11 mouse cellular contexts compared by ENCODE assay signal in genomic region chrX:136032799-136033763, GRCm38 (mm10). TPM values are rescaled to one million over a fixed set of nuclear protein-coding genes. Genes with fewer than 3 reads are reported as not detected.
DNase-seq lines count a peak whose midpoint lies in the region; ATAC-seq lines count a peak whose summit lies in the region.
"Not testable (repeated sequence)": the region's sequence is repeated elsewhere in the genome, so short reads cannot be mapped to it uniquely, and the experiment has no call there.
"Had no signal": no experiment of that assay in that cellular context is flagged by ENCODE, and none has a peak within 500 bp of the region (broad histone marks: within the 10 kb centered on the region; RNA-seq: fewer than 3 reads in every experiment).

Gene Arxes1, plus strand, starts transcription at chrX:136033367.

- DNase-seq in intestine, embryonic 14.5 days (ENCODE audit: low spot score): not testable (repeated sequence)
- DNase-seq in left cerebral cortex, adult 18-20 months (ENCODE audit: low spot score in 2 of 2): peak; percentile 1 to 21
- peak; percentile 5 for DNase-seq in urinary bladder, postnatal 25 days (ENCODE audit: low spot score)

- H3K9ac ChIP-seq in embryonic facial prominence, embryonic 13.5 days; intestine, embryonic 14.5 days (ENCODE audit: low read length); lung, embryonic 15.5 days; neural tube, embryonic 14.5 days (replicated peaks; ENCODE audit: low read depth, low read length): not testable (repeated sequence)

- H3K27ac ChIP-seq in brown adipose tissue, adult 24 weeks (replicated peaks; ENCODE audit: low read depth, low read length); embryonic facial prominence, embryonic 13.5 days; intestine, embryonic 14.5 days (ENCODE audit: low read depth); lung, embryonic 15.5 days; neural tube, embryonic 14.5 days (ENCODE audit: low read depth, low read length): not testable (repeated sequence)

- ATAC-seq in embryonic facial prominence, embryonic 13.5 days (ENCODE audit: insufficient number of reproducible peaks, insufficient read depth, low FRiP score, low TSS enrichment, low read depth): peak; percentile 89
- peak; percentile 59 for ATAC-seq in granulocyte monocyte progenitor cell, adult 5-6 weeks (replicated peaks; ENCODE audit: poor library complexity, severe bottlenecking)
- ATAC-seq in intestine, embryonic 14.5 days (replicated peaks; ENCODE audit: low FRiP score, low TSS enrichment, low read depth): peak; percentile 92
- peak; percentile 97 for ATAC-seq in lung, embryonic 15.5 days (ENCODE audit: borderline replicate concordance, extremely low read depth, low FRiP score, low TSS enrichment)
- ATAC-seq in neural tube, embryonic 14.5 days (ENCODE audit: low read depth): peak; percentile 96

- H3K9me3 ChIP-seq in embryonic facial prominence, embryonic 13.5 days; intestine, embryonic 14.5 days (ENCODE audit: control insufficient read depth, low read length); lung, embryonic 15.5 days; neural tube, embryonic 14.5 days (ENCODE audit: control insufficient read depth, low read length): not testable (repeated sequence)

- H3K36me3 ChIP-seq in embryonic facial prominence, embryonic 13.5 days; intestine, embryonic 14.5 days (ENCODE audit: control insufficient read depth, insufficient read depth, low read length); lung, embryonic 15.5 days; neural tube, embryonic 14.5 days (ENCODE audit: control insufficient read depth, insufficient read depth, low read length): not testable (repeated sequence)

- peak within 1 kb of the TSS; percentile 42 for H3K4me3 ChIP-seq in brown adipose tissue, adult 24 weeks (ENCODE audit: insufficient read depth, low read depth, low read length)
- peak within 1 kb of the TSS; percentile 29 for H3K4me3 ChIP-seq in embryonic facial prominence, embryonic 13.5 days
- H3K4me3 ChIP-seq in intestine, embryonic 14.5 days (ENCODE audit: low read depth, low read length): peak within 1 kb of the TSS; percentile 23
- peak within 1 kb of the TSS; percentile 20; the same call in 1 of the 2 replicates for H3K4me3 ChIP-seq in lung, embryonic 15.5 days
- H3K4me3 ChIP-seq in neural tube, embryonic 14.5 days (ENCODE audit: low read depth, low read length): peak within 1 kb of the TSS; percentile 26

- not testable (repeated sequence) for H3K4me1 ChIP-seq in brown adipose tissue, adult 24 weeks (ENCODE audit: control insufficient read depth, insufficient read depth, insufficient read length, low read length); embryonic facial prominence, embryonic 13.5 days; intestine, embryonic 14.5 days (replicated peaks; ENCODE audit: control insufficient read depth, insufficient read depth, low read length); lung, embryonic 15.5 days; neural tube, embryonic 14.5 days (ENCODE audit: control insufficient read depth, insufficient read depth, low read length)

- peaks cover 11% of the 10 kb centered on the region for H3K27me3 ChIP-seq in embryonic facial prominence, embryonic 13.5 days
- not testable (repeated sequence) for H3K27me3 ChIP-seq in intestine, embryonic 14.5 days (replicated peaks; ENCODE audit: control insufficient read depth, insufficient read depth, low read length); lung, embryonic 15.5 days; neural tube, embryonic 14.5 days (ENCODE audit: control insufficient read depth, insufficient read depth, low read length)

- H3K4me2 ChIP-seq in embryonic facial prominence, embryonic 13.5 days: peak within 1 kb of the TSS; percentile 54
- H3K4me2 ChIP-seq in intestine, embryonic 14.5 days (ENCODE audit: low read length): peak within 1 kb of the TSS; percentile 46
- H3K4me2 ChIP-seq in lung, embryonic 15.5 days: peak within 1 kb of the TSS; percentile 37
- peak within 1 kb of the TSS; percentile 46 for H3K4me2 ChIP-seq in neural tube, embryonic 14.5 days (ENCODE audit: low read depth, low read length)

- WGBS in embryonic facial prominence, embryonic 13.5 days: 26% methylated on average over 18 of the region's 49 CpGs
- 19% methylated on average over 10 of the region's 49 CpGs for WGBS in intestine, embryonic 14.5 days
- 14% methylated on average over 20 of the region's 49 CpGs for WGBS in lung, embryonic 15.5 days
- WGBS in neural tube, embryonic 14.5 days: 38% methylated on average over 3 of the region's 49 CpGs

RNA-seq across cellular contexts. Expression of gene Arxes1, which starts in this region (rescaled TPM):
- 24.0 and 26.8 TPM in 2 replicates for polyA plus RNA-seq in brown adipose tissue, adult 24 weeks (2012; ENCODE audit: insufficient read depth, insufficient read length, missing spikeins)
- 41.0 and 44.1 TPM in 2 replicates for polyA plus RNA-seq in embryonic facial prominence, embryonic 13.5 days (2015; fragmentation: Nextera tagmentation; extraction: Ambion mirVana)
- total RNA-seq in granulocyte monocyte progenitor cell, adult 5-6 weeks (2014; fragmentation: Nextera tagmentation): not detected in 2 replicates
- total RNA-seq in granulocyte monocyte progenitor cell, adult 5-6 weeks (2017): not detected in 2 replicates
- 35.9 and 40.5 TPM in 2 replicates for polyA plus RNA-seq in intestine, embryonic 14.5 days (2014; fragmentation: Nextera tagmentation; extraction: Ambion mirVana)
- 10 to 100 TPM; 29.7 to 34.2 TPM for total RNA-seq in left cerebral cortex, adult 18-20 months (2021)
- 22.0 and 22.8 TPM in 2 replicates for polyA plus RNA-seq in lung, embryonic 15.5 days (2015; fragmentation: Nextera tagmentation; extraction: Ambion mirVana)
- polyA plus RNA-seq in neural tube, embryonic 14.5 days (2014; fragmentation: Nextera tagmentation; extraction: Ambion mirVana): 145 and 160 TPM in 2 replicates
- total RNA-seq: gastrocnemius, postnatal 36 days; liver, adult 2 months had no signal
- polyA plus RNA-seq: liver, adult 2 months; small intestine, adult 2 months had no signal

Comparison
In these comparisons a context has a peak if more than half of its experiments do, and no peak if none do; other contexts are left out.
1. RNA of gene Arxes1 (total RNA-seq): 29.7 to 34.2 TPM in left cerebral cortex, adult 18-20 months; not detected in granulocyte monocyte progenitor cell, adult 5-6 weeks; every median in the first group is over 10 times any median in the second.
2. Peak in ATAC-seq in granulocyte monocyte progenitor cell, adult 5-6 weeks; RNA of the gene not detected or under 1 TPM.
3. Peak in every context shown above with its lines, with median percentiles within 50 percentile points of each other: H3K4me3 ChIP-seq, ATAC-seq and H3K4me2 ChIP-seq.